Mouse (Mus musculus): ENCODE results near the gene Rnf220. TPM values are rescaled to one million over a fixed set of nuclear protein-coding genes. Genes with fewer than 3 reads are reported as not detected.
A peak's percentile ranks its signal among the peaks of the same experiment; 100 is the strongest.

The Rnf220 gene
- total and polyA plus RNA-seq, 3 experiments, result 64.4 to 117 (median 86.8) TPM

GRCm38 (mm10) chr4:117360713-117361557 is 135.9 kb downstream of the Rnf220 start:
- Histone ChIP-seq H3K79me2 (replicated peaks; ENCODE audit: control insufficient read depth, extremely low read depth, insufficient read depth, poor library complexity, severe bottlenecking) (no peaks in the 10 kb centered on the region), H3K4me2 (ENCODE audit: insufficient read depth, low read depth, poor library complexity, severe bottlenecking) (no peak overlapping the region), H3K9ac (ENCODE audit: insufficient read depth, low read depth) (no peak overlapping the region), H3K27ac (ENCODE audit: insufficient read depth, low read depth) (no peak overlapping the region), H3K9me3 (replicated peaks; ENCODE audit: low read length) (no peaks in the 10 kb centered on the region), H3K4me3 (replicated peaks in 1 of 3; ENCODE audit: low read depth in 2 of 3, low read length in 2 of 3, poor library complexity in 1 of 3) (no peak overlapping the region), H3K36me3 (replicated peaks in 1 of 2; ENCODE audit: control insufficient read depth in 1 of 2, insufficient read depth in 1 of 2, low read length in 1 of 2) (no peaks in the 10 kb centered on the region), H3K27me3 (replicated peaks) (no peaks in the 10 kb centered on the region), H3K4me1 (ENCODE audit: control insufficient read depth in 1 of 2, insufficient read depth in 2 of 2) (peaks cover 9 to 75% of the 10 kb centered on the region in 2 experiments)
- TF ChIP-seq NRF1 (IDR thresholded peaks at IDR 0.05; ENCODE audit: low read depth, low read length), result no peak
- no peak for TF ChIP-seq SIN3A (IDR thresholded peaks at IDR 0.05; ENCODE audit: low read length)
- no peak for TF ChIP-seq USF1 (IDR thresholded peaks at IDR 0.05; ENCODE audit: low read depth, low read length)
- TF ChIP-seq SMC3 (IDR thresholded peaks at IDR 0.05; ENCODE audit: low read depth, low read length), result no peak
- TF ChIP-seq MAX (IDR thresholded peaks at IDR 0.05; ENCODE audit: low read length), result no peak
- TF ChIP-seq MYC (IDR thresholded peaks at IDR 0.05; ENCODE audit: low read depth, low read length), result no peak
- no peak for TF ChIP-seq ELF1 (IDR thresholded peaks at IDR 0.05; ENCODE audit: low read depth, low read length)
- no peak for TF ChIP-seq E2F4 (IDR thresholded peaks at IDR 0.05; ENCODE audit: insufficient replicate concordance, low read depth, low read length)
- TF ChIP-seq ZKSCAN1 (IDR thresholded peaks at IDR 0.05; ENCODE audit: borderline replicate concordance, low read depth, low read length), result no peak
- no peak for TF ChIP-seq MXI1 (IDR thresholded peaks at IDR 0.05; ENCODE audit: low read depth, low read length)
- no peak for TF ChIP-seq HCFC1 (IDR thresholded peaks at IDR 0.05; ENCODE audit: low read depth, low read length)
- in situ Hi-C loops (cut with MboI; ENCODE audit: low pct_ligation_motif_present, low pct_unique_long_range_greater_than_20kb, low sequenced_read_pairs), result no loop called here
- DNase-seq (ENCODE audit: extremely low read depth), result no peak
- dilution Hi-C loops (cut with MboI; ENCODE audit: extremely low pct_ligation_motif_present, extremely low pct_unique_long_range_greater_than_20kb, low sequenced_read_pairs), result no loop called here

GRCm38 (mm10) chr4:117359803-117360382 is 137.0 kb downstream of the Rnf220 start:
- H3K4me2 ChIP-seq (ENCODE audit: insufficient read depth, low read depth, poor library complexity, severe bottlenecking), result peak overlapping the region; percentile 49
- H3K27me3 ChIP-seq (replicated peaks), result no peaks in the 10 kb centered on the region
- peak; percentile 69 for DNase-seq (ENCODE audit: extremely low read depth)
- dilution Hi-C loops (cut with MboI; ENCODE audit: extremely low pct_ligation_motif_present, extremely low pct_unique_long_range_greater_than_20kb, low sequenced_read_pairs), result no loop called here
- H3K4me3 ChIP-seq (replicated peaks in 1 of 3; ENCODE audit: low read depth in 2 of 3, low read length in 2 of 3, poor library complexity in 1 of 3), result peak overlapping the region in 1 of 3 experiments; percentile 33
- H3K79me2 ChIP-seq (replicated peaks; ENCODE audit: control insufficient read depth, extremely low read depth, insufficient read depth, poor library complexity, severe bottlenecking), result no peaks in the 10 kb centered on the region
- no peaks in the 10 kb centered on the region for H3K36me3 ChIP-seq (replicated peaks in 1 of 2; ENCODE audit: control insufficient read depth in 1 of 2, insufficient read depth in 1 of 2, low read length in 1 of 2)
- in situ Hi-C loops (cut with MboI; ENCODE audit: low pct_ligation_motif_present, low pct_unique_long_range_greater_than_20kb, low sequenced_read_pairs), result no loop called here
- peaks cover 14 to 84% of the 10 kb centered on the region in 2 experiments for H3K4me1 ChIP-seq (ENCODE audit: control insufficient read depth in 1 of 2, insufficient read depth in 2 of 2)
- H3K9me3 ChIP-seq (replicated peaks; ENCODE audit: low read length), result no peaks in the 10 kb centered on the region
- H3K9ac ChIP-seq (ENCODE audit: insufficient read depth, low read depth), result no peak overlapping the region
- H3K27ac ChIP-seq (ENCODE audit: insufficient read depth, low read depth), result no peak overlapping the region
- TF ChIP-seq SIN3A (IDR thresholded peaks at IDR 0.05; ENCODE audit: low read length) (0 out of 2 replicates have a peak, but pooled peaks have one; percentile 31), MAX (IDR thresholded peaks at IDR 0.05; ENCODE audit: low read length) (peak; percentile 64; the same call in 1 of the 2 replicates), MXI1 (IDR thresholded peaks at IDR 0.05; ENCODE audit: low read depth, low read length) (peak; percentile 42; the same call in 1 of the 2 replicates), MAFK (IDR thresholded peaks at IDR 0.05; ENCODE audit: insufficient replicate concordance, low read length) (no peak), KAT2A (IDR thresholded peaks at IDR 0.05; ENCODE audit: insufficient replicate concordance, low read length) (no peak), BHLHE40 (IDR thresholded peaks at IDR 0.05; ENCODE audit: low read depth, low read length) (peak; percentile 48), CHD1 (IDR thresholded peaks at IDR 0.05; ENCODE audit: low read depth, low read length) (0 out of 2 replicates have a peak, but pooled peaks have one; percentile 70), HCFC1 (IDR thresholded peaks at IDR 0.05; ENCODE audit: low read depth, low read length) (no peak; the same call in 1 of the 2 replicates), NRF1 (IDR thresholded peaks at IDR 0.05; ENCODE audit: low read depth, low read length) (no peak), JUND (conservative IDR thresholded peaks at IDR 0.05; ENCODE audit: low read depth, low read length) (no peak), JUN (IDR thresholded peaks at IDR 0.05; ENCODE audit: insufficient read depth, low read depth, low read length) (no peak), ELF1 (IDR thresholded peaks at IDR 0.05; ENCODE audit: low read depth, low read length) (no peak), UBTF (IDR thresholded peaks at IDR 0.05; ENCODE audit: low read depth, low read length) (no peak), IRF4 (IDR thresholded peaks at IDR 0.05; ENCODE audit: low read depth, low read length) (peak; percentile 88), EP300 (IDR thresholded peaks at IDR 0.05; ENCODE audit: low read length) (peak; percentile 80), ZKSCAN1 (IDR thresholded peaks at IDR 0.05; ENCODE audit: borderline replicate concordance, low read depth, low read length) (no peak), TCF12 (IDR thresholded peaks at IDR 0.05; ENCODE audit: low read depth, low read length) (peak; percentile 38; the same call in 1 of the 2 replicates), SMC3 (IDR thresholded peaks at IDR 0.05; ENCODE audit: low read depth, low read length) (0 out of 2 replicates have a peak, but pooled peaks have one; percentile 1), ZMIZ1 (IDR thresholded peaks at IDR 0.05; ENCODE audit: low read depth, low read length) (no peak), TBP (conservative IDR thresholded peaks at IDR 0.05; ENCODE audit: low read depth, low read length) (no peak), RCOR1 (conservative IDR thresholded peaks at IDR 0.05; ENCODE audit: low read depth, low read length) (peak; percentile 63; the same call in 1 of the 2 replicates), CHD2 (IDR thresholded peaks at IDR 0.05; ENCODE audit: low read length) (peak; percentile 48; the same call in 1 of the 2 replicates), MYC (IDR thresholded peaks at IDR 0.05; ENCODE audit: low read depth, low read length) (peak; percentile 42; the same call in 1 of the 2 replicates), MAZ (IDR thresholded peaks at IDR 0.05; ENCODE audit: low read depth, low read length) (no peak), ZNF384 (IDR thresholded peaks at IDR 0.05; ENCODE audit: low read depth, low read length) (no peak)

Data from CH12.LX (cell line).